Mouse (Mus musculus) cortical plate, adult 2 months (tissue): ENCODE data around the gene Espnl.

ENCODE experiments used
- CTCF ChIP-seq: fragments of 200-500 bp; IDR thresholded peaks from 2 replicates; pipeline ENCODE4 v1.5.1; 2011; ENCODE audit warnings: mild to moderate bottlenecking, control low read depth, low read length; ENCODE audit not compliant: insufficient read depth; ENCODE audit errors: extremely low read depth
- POLR2A ChIP-seq: fragments of 200-500 bp; IDR thresholded peaks from 2 replicates; pipeline ENCODE4 v1.6.1; 2011; ENCODE audit warnings: mild to moderate bottlenecking, low read length, control low read depth; ENCODE audit not compliant: insufficient read depth; ENCODE audit errors: extremely low read depth

GRCm38 (mm10) chr1:91277480-91277879, 44.4 kb upstream of the Espnl start:
- TF ChIP-seq CTCF: no peak
- TF ChIP-seq POLR2A: no peak
